Mouse (Mus musculus): ENCODE measurements at regions not wholly inside any gene's neighbourhood (a gene's known extent, or its start where the extent isn't known, plus 50 kb on each side); places are given as distances from the start of the nearest gene placed in this dataset.

- DNase-seq (ENCODE audit: extremely low spot score, low read depth, low spot score) = no peak
These were observed 53.4 kb upstream of the Qrfpr start for GRCm38 (mm10) chr3:36275502-36275901.
